Mouse (Mus musculus): ENCODE data around the gene Dmkn. TPM values are rescaled to one million over a fixed set of nuclear protein-coding genes. Genes with fewer than 3 reads are reported as not detected.
"Not testable (repeated sequence)": the region's sequence is repeated elsewhere in the genome, so short reads cannot be mapped to it uniquely, and the experiment has no call there.

The Dmkn gene
- polyA plus RNA-seq, 1 experiment from 2014 or later: 1.1 TPM

DNA sequence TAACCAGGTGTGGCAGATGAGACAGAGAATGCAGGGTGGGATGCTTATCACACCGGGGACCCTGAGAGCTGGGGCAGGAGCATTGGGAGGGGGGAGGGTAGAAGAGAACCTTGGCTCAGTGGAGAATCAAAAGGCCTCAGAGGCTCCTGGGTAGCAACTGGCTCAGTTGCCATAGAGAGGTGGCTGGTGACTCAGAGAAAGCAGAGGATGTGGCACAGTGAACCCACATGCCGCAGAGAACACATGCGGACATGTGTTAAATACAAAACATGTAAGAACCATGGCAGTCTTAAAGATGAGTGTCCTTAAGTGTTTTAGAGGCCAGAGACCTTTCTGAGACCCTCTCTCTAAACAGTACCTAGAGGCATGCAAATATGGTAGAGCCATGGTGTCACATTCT, 27.3 kb upstream of the Dmkn start:
- H3K36me3 ChIP-seq: peaks cover 69% of the 10 kb centered on the region
- H3K9ac ChIP-seq: no peak overlapping the region
- 0 out of 2 replicates have a peak, but pooled peaks cover 2% of the 10 kb centered on the region for H3K9me3 ChIP-seq (replicated peaks)
- H3K4me2 ChIP-seq: no peak overlapping the region
- H3K27ac ChIP-seq (ENCODE audit: poor library complexity, severe bottlenecking): no peak overlapping the region
- no peak overlapping the region for H3K4me3 ChIP-seq
- WGBS: 82% methylated on average over 3 of the region's 3 CpGs
- ATAC-seq (ENCODE audit: insufficient number of reproducible peaks, low FRiP score): no peak
- no peaks in the 10 kb centered on the region for H3K4me1 ChIP-seq (replicated peaks)
- H3K27me3 ChIP-seq (replicated peaks): no peaks in the 10 kb centered on the region

DNA sequence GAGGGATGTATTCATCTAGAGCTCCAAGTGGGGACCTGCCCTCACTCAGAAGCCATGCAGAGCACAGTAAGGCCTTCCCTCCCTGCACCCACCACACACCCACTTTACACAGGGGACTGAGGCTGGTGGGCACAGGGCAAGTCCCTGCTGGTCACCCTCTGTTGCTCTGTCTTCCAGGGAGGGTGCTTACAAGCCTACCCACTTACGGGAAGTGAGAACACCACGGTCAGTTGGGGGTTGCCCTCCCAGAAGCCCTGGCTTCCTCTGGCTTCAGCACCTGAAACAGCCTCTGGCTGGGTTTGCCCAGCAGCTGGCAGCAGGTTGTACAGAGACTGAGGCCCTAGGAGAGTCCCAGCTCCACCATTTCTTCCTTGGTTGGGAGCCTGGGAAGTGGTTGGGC, 21.0 kb upstream of the Dmkn start:
- H3K27ac ChIP-seq (ENCODE audit: poor library complexity, severe bottlenecking); H3K9ac ChIP-seq; H3K4me2 ChIP-seq; H3K9me3 ChIP-seq (replicated peaks); H3K4me3 ChIP-seq; ATAC-seq (ENCODE audit: insufficient number of reproducible peaks, low FRiP score); H3K4me1 ChIP-seq (replicated peaks); H3K27me3 ChIP-seq (replicated peaks): not testable (repeated sequence)
- H3K36me3 ChIP-seq: peaks cover 16% of the 10 kb centered on the region; the same call in 1 of the 2 replicates
- WGBS: 75% methylated on average over 2 of the region's 2 CpGs

DNA sequence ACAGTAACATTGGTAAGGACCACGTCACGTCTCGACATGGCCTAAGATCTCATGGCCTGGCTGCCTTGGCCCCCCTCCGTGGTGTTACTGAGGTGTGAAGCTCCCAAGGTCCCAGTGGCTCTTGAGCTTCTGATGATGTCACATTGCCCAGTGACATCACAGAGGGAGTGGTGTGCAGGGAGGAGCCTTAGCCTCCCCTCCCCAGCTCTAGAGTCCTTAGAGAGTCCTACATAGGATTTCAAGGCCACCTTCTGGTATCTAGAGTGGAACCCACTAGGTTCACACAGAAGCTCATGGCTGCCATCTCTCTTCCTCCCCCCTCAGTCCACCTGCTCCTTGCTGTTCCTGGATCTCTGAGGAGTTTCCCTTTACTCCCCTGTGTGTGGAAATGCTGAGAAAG, 19.9 kb upstream of the Dmkn start, which contains the start of gene Gapdhs:
Gene Gapdhs (minus strand): TSS at position 65 of the 400 bp plus-strand sequence.
- not testable (repeated sequence) for H3K27me3 ChIP-seq (replicated peaks); H3K9me3 ChIP-seq (replicated peaks); H3K4me1 ChIP-seq (replicated peaks); H3K4me3 ChIP-seq; H3K27ac ChIP-seq (ENCODE audit: poor library complexity, severe bottlenecking); H3K4me2 ChIP-seq; ATAC-seq (ENCODE audit: insufficient number of reproducible peaks, low FRiP score); H3K9ac ChIP-seq
- 0 out of 2 replicates have a peak, but pooled peaks cover 11% of the 10 kb centered on the region for H3K36me3 ChIP-seq
- WGBS: 66% methylated on average over 4 of the region's 4 CpGs

DNA sequence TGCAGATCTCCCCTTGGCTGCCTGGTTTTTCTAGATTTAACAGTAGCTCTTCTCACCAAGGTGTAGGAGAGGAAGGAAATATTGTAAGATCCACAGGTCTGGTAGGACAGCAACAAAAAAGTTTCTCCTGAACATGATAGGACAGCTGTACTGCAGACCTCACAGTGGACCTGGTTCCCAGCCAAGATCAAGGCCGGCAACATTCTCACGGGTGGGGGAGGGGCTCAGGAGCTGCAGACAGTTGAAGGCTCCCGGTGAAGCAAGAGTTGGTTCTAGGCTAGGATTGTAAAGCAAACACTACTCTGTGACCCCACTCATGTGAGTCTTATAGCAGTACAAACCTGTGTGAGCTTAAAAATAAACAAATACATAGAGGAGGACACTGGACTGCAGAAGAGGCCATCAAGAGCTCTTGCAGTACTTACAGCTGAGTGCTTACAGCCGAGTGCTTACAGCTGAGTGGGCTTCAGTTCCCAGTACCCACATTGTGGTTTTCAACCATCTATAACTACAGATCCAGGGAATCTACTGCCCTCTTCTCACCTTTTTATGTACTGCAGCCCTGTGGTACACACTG, 19.4 kb upstream of the Dmkn start:
- H3K4me2 ChIP-seq: no peak overlapping the region
- ATAC-seq (ENCODE audit: insufficient number of reproducible peaks, low FRiP score): no peak
- peaks cover 2% of the 10 kb centered on the region; the same call in 1 of the 2 replicates for H3K9me3 ChIP-seq (replicated peaks)
- H3K36me3 ChIP-seq: 0 out of 2 replicates have a peak, but pooled peaks cover 11% of the 10 kb centered on the region
- H3K4me3 ChIP-seq: no peak overlapping the region
- no peak overlapping the region for H3K27ac ChIP-seq (ENCODE audit: poor library complexity, severe bottlenecking)
- no peaks in the 10 kb centered on the region for H3K27me3 ChIP-seq (replicated peaks)
- peaks cover 3% of the 10 kb centered on the region for H3K4me1 ChIP-seq (replicated peaks)
- H3K9ac ChIP-seq: no peak overlapping the region
- 35% methylated on average over 4 of the region's 4 CpGs for WGBS

DNA sequence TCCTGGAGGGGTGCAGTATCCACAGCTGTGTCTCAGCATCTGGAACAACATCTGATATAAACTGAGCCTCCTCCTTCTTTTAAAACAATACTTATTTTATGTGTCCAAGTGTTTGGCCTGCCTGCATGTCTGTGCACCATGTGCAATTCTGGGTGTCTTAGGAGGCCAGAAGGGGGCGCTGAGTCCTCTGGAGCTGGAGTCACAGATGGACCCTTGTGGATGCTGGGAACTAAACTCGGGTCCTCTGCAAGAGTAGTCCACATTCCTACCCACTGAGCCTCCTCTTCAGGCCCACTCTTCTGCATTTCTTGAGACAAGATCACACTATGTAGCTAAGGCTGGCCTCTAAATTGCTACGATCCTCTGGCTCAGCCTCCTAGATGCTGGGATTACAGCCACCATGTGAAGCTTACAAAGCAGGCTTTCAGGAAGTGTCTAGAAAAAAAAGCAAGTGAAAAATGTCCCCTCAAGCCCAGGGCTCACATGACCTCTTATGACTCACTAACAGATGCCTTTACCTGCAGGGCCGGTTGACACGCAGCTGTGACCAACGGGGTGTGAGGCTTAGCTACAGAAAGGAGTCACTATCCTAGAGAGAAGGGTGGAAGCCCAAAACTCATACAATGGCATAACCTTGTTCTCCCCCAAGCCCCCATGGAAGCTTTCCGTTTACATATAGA, 15.9 kb upstream of the Dmkn start:
- Histone ChIP-seq H3K27ac (ENCODE audit: poor library complexity, severe bottlenecking) (no peak overlapping the region), H3K4me1 (replicated peaks) (peaks cover 3% of the 10 kb centered on the region), H3K9me3 (replicated peaks) (no peaks in the 10 kb centered on the region; the same call in 1 of the 2 replicates), H3K27me3 (replicated peaks) (no peaks in the 10 kb centered on the region), H3K4me2 (no peak overlapping the region), H3K9ac (no peak overlapping the region), H3K4me3 (no peak overlapping the region), H3K36me3 (no peaks in the 10 kb centered on the region)
- WGBS: 85% methylated on average over 7 of the region's 7 CpGs
- ATAC-seq (ENCODE audit: insufficient number of reproducible peaks, low FRiP score): no peak

DNA sequence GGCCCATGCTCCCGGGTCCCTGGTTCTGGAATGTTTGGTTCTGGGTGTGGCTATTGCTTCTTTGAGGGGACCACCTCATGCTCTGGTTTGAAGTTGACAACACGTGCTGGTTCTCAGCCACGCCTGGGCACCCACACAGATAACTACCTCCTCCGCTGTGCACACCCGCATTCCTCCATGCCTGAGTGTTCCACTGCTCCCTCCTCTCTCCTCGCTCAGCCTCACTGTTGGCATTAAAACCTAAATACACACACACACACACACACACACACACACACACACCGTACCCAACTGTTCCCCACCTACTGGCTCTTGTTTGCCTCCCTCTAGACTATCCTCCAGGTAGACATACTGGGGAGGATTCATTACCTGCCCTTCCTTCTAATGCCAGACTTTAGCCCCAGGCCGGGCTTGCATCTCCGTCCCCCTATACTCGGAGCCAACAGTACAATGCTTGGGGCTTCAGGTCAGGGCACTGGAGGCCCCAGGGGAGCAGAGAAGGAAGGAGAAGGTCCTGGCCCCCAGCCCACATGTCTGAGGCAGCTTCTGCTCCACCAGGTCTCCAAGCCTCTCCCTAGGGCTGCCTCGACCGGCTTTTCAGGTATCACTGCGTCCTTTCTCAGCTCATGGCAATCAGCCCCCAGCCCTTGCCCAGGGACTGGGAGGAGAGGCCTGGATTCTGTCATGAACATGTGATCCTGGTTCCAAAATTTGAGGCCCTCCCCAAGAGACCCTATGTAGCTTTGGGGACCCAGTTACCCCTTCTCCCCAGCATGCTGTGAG, 13.5 kb upstream of the Dmkn start:
- Histone ChIP-seq H3K4me1 (replicated peaks) (no peaks in the 10 kb centered on the region), H3K4me2 (no peak overlapping the region), H3K9me3 (replicated peaks) (peaks cover 10% of the 10 kb centered on the region), H3K27me3 (replicated peaks) (no peaks in the 10 kb centered on the region), H3K36me3 (peaks cover 6% of the 10 kb centered on the region), H3K27ac (ENCODE audit: poor library complexity, severe bottlenecking) (no peak overlapping the region), H3K4me3 (no peak overlapping the region), H3K9ac (no peak overlapping the region)
- no peak for ATAC-seq (ENCODE audit: insufficient number of reproducible peaks, low FRiP score)
- WGBS: 71% methylated on average over 13 of the region's 13 CpGs

DNA sequence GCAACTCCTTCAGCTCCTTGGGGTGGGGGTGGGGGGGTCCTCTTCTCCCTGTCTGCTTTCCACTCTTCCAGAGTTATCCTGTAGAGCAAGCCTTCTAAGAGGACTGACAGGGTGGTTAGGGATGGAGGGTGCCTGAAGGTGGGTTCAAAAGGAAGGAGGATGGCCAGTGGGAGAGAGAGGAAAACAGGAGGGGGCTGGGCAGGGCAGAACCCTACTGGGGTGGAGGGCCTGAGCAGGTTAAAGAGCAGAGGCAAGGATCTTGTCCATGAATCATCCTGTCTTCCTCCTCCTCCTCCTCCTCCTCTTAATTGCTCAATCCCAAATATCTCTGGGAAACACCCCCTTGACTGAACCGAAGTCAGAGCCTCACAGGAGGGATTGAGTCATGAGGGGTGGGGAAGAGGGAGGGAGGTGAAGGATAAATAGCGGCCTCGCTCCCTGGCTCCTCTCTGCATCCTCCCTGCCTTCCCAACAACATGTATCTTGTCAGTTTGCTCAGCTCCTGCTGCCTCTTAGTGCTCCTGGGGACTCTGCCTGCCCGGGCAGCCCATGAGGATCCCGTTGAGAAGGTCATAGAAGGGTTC, 12.4 kb upstream of the Dmkn start, which contains the start of gene Sbsn:
Gene Sbsn (plus strand): TSS at position 386 of the 584 bp plus-strand sequence.
- Histone ChIP-seq H3K9me3 (replicated peaks) (peaks cover 15% of the 10 kb centered on the region), H3K36me3 (peaks cover 14% of the 10 kb centered on the region), H3K4me3 (no peak within 1 kb of the TSS), H3K4me2 (no peak within 1 kb of the TSS), H3K27me3 (replicated peaks) (no peaks in the 10 kb centered on the region), H3K27ac (ENCODE audit: poor library complexity, severe bottlenecking) (no peak within 1 kb of the TSS), H3K4me1 (replicated peaks) (no peaks in the 10 kb centered on the region), H3K9ac (no peak within 1 kb of the TSS)
- WGBS: 58% methylated on average over 5 of the region's 5 CpGs
- 0 out of 2 replicates have a peak, but pooled peaks have one; percentile 48 for ATAC-seq (ENCODE audit: insufficient number of reproducible peaks, low FRiP score)

DNA sequence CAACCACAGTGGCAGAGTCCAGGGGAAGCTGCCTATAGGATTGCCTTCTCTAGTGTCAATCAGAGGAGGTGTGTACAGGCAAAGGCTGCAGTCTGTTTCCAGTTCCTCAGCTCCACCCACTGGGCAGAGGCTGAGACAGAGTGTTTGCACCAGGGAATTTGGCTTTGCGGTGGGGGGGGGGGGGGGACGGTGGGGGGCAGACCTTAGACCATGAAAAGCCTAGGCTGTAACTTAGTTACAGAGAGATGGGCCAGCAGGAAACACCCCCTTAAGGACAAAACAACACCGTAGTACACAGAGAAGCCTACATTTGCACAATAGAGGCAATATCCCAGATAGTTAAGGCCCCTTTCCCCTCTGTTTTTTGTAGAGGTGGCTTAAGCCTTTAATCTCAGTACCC, 6.6 kb upstream of the Dmkn start:
- ATAC-seq (ENCODE audit: insufficient number of reproducible peaks, low FRiP score): no peak

DNA sequence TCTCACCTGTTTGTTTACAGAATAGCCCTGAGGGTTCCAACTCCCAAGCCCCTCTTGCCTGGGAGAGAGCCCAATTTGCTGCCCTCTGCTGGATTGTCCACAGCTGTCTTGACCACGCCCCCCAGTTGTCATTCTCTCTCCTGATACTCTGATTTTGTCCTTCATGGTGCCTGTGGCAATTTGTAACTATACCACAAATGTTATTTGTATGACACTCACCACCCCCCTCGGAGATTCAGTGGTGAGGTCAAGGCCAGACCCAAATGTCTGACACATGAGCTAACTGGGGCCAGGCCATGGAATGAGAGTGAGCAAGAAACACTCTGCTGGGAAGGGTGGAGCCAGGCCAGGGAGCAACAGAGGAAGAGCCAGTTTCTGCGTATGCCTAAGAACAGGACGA, 4.7 kb upstream of the Dmkn start:
- Histone ChIP-seq H3K27ac (ENCODE audit: poor library complexity, severe bottlenecking) (no peak overlapping the region), H3K9me3 (replicated peaks) (peaks cover 15% of the 10 kb centered on the region), H3K36me3 (peaks cover 14% of the 10 kb centered on the region), H3K4me3 (no peak overlapping the region), H3K4me1 (replicated peaks) (peaks cover 12% of the 10 kb centered on the region), H3K9ac (no peak overlapping the region), H3K27me3 (replicated peaks) (peaks cover 12% of the 10 kb centered on the region), H3K4me2 (no peak overlapping the region)
- no peak for ATAC-seq (ENCODE audit: insufficient number of reproducible peaks, low FRiP score)
- 35% methylated on average over 4 of the region's 4 CpGs for WGBS

More for the DNA sequence above, 6.6 kb upstream of the Dmkn start:
- no peak overlapping the region for H3K4me2 ChIP-seq
- WGBS: 64% methylated on average over 3 of the region's 3 CpGs
- H3K9me3 ChIP-seq (replicated peaks): peaks cover 15% of the 10 kb centered on the region
- no peak overlapping the region for H3K9ac ChIP-seq
- no peak overlapping the region for H3K27ac ChIP-seq (ENCODE audit: poor library complexity, severe bottlenecking)
- H3K27me3 ChIP-seq (replicated peaks): no peaks in the 10 kb centered on the region
- peaks cover 14% of the 10 kb centered on the region for H3K36me3 ChIP-seq
- H3K4me1 ChIP-seq (replicated peaks): peaks cover 12% of the 10 kb centered on the region
- H3K4me3 ChIP-seq: no peak overlapping the region

DNA sequence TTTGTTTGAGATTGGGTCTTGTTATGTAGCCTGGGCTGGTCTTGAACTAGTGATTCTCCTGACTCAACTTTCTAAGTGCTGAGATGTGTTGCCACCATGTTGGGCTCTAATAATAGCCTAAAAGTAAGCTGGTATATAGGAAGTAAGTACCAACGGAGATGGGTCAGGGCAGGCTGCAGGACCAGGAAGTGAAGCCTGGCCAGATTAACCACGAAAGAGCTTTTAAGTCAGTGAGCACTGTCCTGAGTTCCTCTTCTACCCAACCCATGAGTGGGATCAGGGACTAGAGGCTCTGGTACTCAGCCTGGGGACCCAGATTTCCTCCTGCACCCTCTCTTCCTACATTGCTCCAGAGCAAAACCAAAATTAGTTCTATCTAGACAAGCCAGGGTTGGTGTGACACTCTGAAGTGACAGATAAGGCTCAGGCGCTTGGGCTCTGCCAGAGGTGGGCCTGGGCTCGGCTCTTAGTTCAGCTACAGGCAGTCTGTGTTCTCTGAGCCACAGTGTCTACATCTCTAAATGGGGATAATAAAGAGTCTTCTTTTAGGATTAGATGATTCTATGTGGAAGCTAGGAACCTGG, 1.7 kb upstream of the Dmkn start:
- no peak overlapping the region for H3K27ac ChIP-seq (ENCODE audit: poor library complexity, severe bottlenecking)
- no peak overlapping the region for H3K9ac ChIP-seq
- H3K4me3 ChIP-seq: no peak overlapping the region
- no peak overlapping the region for H3K4me2 ChIP-seq
- H3K9me3 ChIP-seq (replicated peaks): no peaks in the 10 kb centered on the region
- H3K4me1 ChIP-seq (replicated peaks): peaks cover 12% of the 10 kb centered on the region
- H3K27me3 ChIP-seq (replicated peaks): peaks cover 30% of the 10 kb centered on the region
- 36% methylated on average over 4 of the region's 4 CpGs for WGBS
- no peak for ATAC-seq (ENCODE audit: insufficient number of reproducible peaks, low FRiP score)
- H3K36me3 ChIP-seq: no peaks in the 10 kb centered on the region; the same call in 1 of the 2 replicates

Data from heart, embryonic 12.5 days (tissue).